Mouse (Mus musculus): Measurements from ENCODE around the gene Abcc5.

DNA sequence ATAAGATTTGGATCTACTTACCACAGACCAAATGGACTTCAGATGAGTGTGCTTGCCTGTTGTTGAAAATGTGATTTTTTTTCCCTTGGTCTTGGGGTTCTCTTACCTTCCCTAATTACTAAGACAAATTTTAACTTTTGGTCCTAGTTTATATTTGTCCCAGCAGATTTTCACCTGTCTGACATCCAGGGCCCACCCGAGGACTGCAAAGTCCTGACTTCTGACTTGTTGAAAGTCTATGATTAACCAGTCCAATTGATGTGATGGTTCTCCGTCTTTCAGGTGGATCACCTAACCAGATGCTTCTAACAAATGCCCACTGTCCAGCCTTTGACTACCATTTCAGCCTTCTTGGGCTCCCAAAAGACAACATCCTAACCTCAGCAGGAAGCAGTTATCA, 44.8 kb upstream of the Abcc5 start:
- TF ChIP-seq POLR2A (IDR thresholded peaks at IDR 0.05; ENCODE audit: insufficient read depth, low read depth, low read length): no peak
- TF ChIP-seq CTCF (IDR thresholded peaks at IDR 0.05; ENCODE audit: insufficient read depth, low read depth, low read length): no peak
